Mouse (Mus musculus) ES-Bruce4 (cell line): Measurements from ENCODE around the gene Oas1d. TPM values are rescaled to one million over a fixed set of nuclear protein-coding genes. Genes with fewer than 3 reads are reported as not detected.
"Not testable (repeated sequence)": the region's sequence is repeated elsewhere in the genome, so short reads cannot be mapped to it uniquely, and the experiment has no call there.

Source experiments
- H3K27ac ChIP-seq: 2 replicates; pipeline ENCODE4 v1.5.1; 2012; ENCODE audit warnings: low read length, inconsistent platforms; ENCODE audit not compliant: insufficient read depth
- H3K27me3 ChIP-seq: 2 replicates; pipeline ENCODE4 v1.6.1; 2012; ENCODE audit warnings: mild to moderate bottlenecking, low read length, inconsistent platforms; ENCODE audit not compliant: control insufficient read depth, poor library complexity, insufficient read depth, severe bottlenecking
- H3K36me3 ChIP-seq: 2 replicates; pipeline ENCODE4 v1.6.1; 2012; ENCODE audit warnings: inconsistent platforms, mild to moderate bottlenecking, low read length, moderate library complexity; ENCODE audit not compliant: control insufficient read depth, poor library complexity, insufficient read depth, severe bottlenecking
- H3K4me1 ChIP-seq: one replicate; pipeline ENCODE4 v1.8.1; 2011; ENCODE audit warnings: low read length; ENCODE audit not compliant: control insufficient read depth, insufficient read depth
- H3K4me3 ChIP-seq: 2 replicates; pipeline ENCODE4 v1.5.1; 2011; ENCODE audit warnings: low read depth, mild to moderate bottlenecking, low read length
- H3K9ac ChIP-seq: 2 replicates; pipeline ENCODE4 v1.6.1; 2012; ENCODE audit warnings: low read depth, mild to moderate bottlenecking, inconsistent platforms; ENCODE audit not compliant: poor library complexity, severe bottlenecking
- H3K9me3 ChIP-seq: replicated peaks from 2 replicates; pipeline ENCODE4 v1.6.1; 2012; ENCODE audit warnings: mild to moderate bottlenecking, low read length, inconsistent platforms; ENCODE audit not compliant: control insufficient read depth, poor library complexity, insufficient read depth, severe bottlenecking
- CTCF ChIP-seq: IDR thresholded peaks from one replicate; pipeline ENCODE4 v1.8.1; 2011; ENCODE audit warnings: low read depth, low read length
- EP300 ChIP-seq: IDR thresholded peaks from 2 replicates; pipeline ENCODE4 v1.6.1; 2011; ENCODE audit warnings: low read depth, low read length; ENCODE audit not compliant: insufficient read depth
- POLR2A ChIP-seq: IDR thresholded peaks from one replicate; pipeline ENCODE4 v1.8.1; 2011; ENCODE audit warnings: low read length; ENCODE audit not compliant: insufficient read depth
- polyA plus RNA-seq: library from polyadenylated mRNA; stranded (reverse); fragments of >200 nt; gene quantifications from 2 replicates; pipeline ENCODE4 v1.2.4, GENCODE M21; 2011; ENCODE audit warnings: low read depth; ENCODE audit not compliant: missing spikeins, insufficient read depth, insufficient read length

Oas1d gene
- polyA plus RNA-seq, 1 experiment: 0.45 TPM

DNA sequence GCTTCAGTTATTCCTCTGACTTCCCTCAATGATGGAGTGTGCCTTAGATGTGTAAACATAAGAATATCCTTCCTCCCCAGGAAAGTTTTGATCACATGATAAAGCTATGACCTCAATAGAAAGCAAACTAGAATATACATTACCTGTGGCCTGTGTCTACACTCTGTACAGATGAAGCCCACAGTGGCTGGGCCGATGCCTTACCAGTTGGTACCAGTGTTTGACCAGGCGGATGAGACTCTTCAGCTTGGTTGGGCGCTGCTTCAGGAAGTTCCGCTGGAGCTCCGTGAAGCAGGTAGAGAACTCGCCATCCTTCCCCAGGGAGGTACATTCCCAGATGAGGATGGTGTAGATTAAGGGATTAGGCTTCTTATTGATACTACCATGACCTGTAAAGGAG, 32.7 kb upstream of the Oas1d start:
- not testable (repeated sequence) for H3K4me1 ChIP-seq, H3K36me3 ChIP-seq

DNA sequence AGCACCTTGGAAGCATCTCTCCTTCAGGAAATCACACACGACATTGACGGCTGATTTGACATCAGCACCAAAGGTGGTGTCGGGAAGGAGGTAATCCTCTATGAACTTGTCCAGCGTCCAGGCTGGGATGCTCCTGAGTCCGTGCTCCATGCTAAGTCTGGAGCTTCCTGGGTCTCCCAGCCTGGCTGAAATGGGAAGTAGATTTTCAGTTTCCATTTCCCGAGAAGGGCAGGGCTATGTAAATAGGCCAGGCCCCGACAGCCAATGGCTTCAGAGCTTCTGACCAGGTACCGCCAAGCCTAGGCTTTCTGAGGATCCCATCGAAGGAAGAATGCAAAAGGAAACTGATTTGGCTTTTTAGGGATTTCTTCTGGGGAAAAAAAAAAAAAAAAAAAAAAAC, 26.9 kb upstream of the Oas1d start, which contains the start of gene Oas1g:
Gene Oas1g, minus strand, starts transcription at position 201 of the 400 bp plus-strand sequence.
- H3K4me1 ChIP-seq, H3K27me3 ChIP-seq, H3K9me3 ChIP-seq, H3K36me3 ChIP-seq: not testable (repeated sequence)
- H3K9ac ChIP-seq: peak within 1 kb of the TSS; percentile 9; the same call in 1 of the 2 replicates
- peak within 1 kb of the TSS; percentile 16; the same call in 1 of the 2 replicates for H3K4me3 ChIP-seq
- H3K27ac ChIP-seq: peak within 1 kb of the TSS; percentile 23; the same call in 1 of the 2 replicates

More for the DNA sequence above, 32.7 kb upstream of the Oas1d start:
- H3K27me3 ChIP-seq, H3K4me3 ChIP-seq, H3K9me3 ChIP-seq, H3K27ac ChIP-seq, H3K9ac ChIP-seq: not testable (repeated sequence)

DNA sequence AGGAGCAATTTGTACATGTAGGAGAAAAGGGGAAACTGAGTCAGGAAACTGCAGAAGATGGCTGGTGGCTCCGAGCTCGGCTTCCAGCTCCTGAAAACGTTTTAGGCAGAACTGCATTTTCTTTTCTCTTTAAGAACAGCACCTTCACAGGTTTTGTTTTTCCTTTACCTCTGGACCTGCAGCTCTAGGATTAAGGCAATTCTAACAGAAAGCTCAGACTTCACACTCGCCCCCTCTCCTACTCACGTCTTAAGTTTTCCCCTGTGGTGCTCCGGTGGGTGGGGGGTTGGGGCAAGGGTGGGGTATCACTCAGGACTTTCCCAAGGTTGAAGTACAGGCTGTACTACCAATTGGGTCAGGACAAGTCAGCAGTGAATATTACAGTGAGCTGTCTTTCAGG, 26.5 kb upstream of the Oas1d start:
- H3K4me1 ChIP-seq: no peaks in the 10 kb centered on the region
- TF ChIP-seq EP300: no peak
- no peak for TF ChIP-seq POLR2A
- no peak for TF ChIP-seq CTCF

DNA sequence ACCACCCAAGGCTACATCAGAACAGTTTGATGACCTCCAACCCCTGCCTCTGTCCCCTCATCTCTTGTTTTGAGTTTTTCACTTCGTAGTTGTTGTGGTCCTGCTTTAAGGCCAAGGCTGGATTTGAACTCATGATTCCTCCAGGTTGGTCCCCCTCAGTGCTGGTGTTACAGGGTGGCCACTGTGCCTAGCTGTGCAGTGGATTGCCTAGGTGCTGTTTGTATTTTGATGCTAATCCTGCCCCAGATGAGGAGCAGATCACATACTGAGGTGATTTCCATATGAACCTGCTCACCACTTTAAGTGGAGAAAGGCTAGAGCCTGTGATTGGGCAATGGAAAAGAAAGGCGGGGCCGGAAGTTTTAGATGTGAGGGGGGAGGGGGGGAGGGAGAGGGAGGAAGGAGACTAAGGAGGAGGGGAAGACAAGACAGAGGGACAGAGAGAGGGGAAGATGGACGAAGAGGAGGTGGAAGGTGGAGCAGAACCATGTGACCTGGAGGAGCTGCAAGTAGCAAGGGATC, 26.0 kb upstream of the Oas1d start:
- peaks cover 14% of the 10 kb centered on the region for H3K9me3 ChIP-seq
- H3K9ac ChIP-seq: 0 out of 2 replicates have a peak overlapping the region, but pooled peaks have one; percentile 38
- H3K4me1 ChIP-seq, H3K27me3 ChIP-seq, H3K36me3 ChIP-seq: not testable (repeated sequence)
- peak overlapping the region; percentile 23; the same call in 1 of the 2 replicates for H3K27ac ChIP-seq
- peak overlapping the region; percentile 75 for H3K4me3 ChIP-seq
- TF ChIP-seq POLR2A: peak; percentile 27

More for the DNA sequence above, 26.5 kb upstream of the Oas1d start:
- H3K4me3 ChIP-seq: no peak overlapping the region; the same call in 1 of the 2 replicates
- H3K9me3 ChIP-seq: peaks cover 9% of the 10 kb centered on the region
- peak overlapping the region; percentile 23; the same call in 1 of the 2 replicates for H3K27ac ChIP-seq
- no peaks in the 10 kb centered on the region for H3K27me3 ChIP-seq
- H3K9ac ChIP-seq: no peak overlapping the region
- no peaks in the 10 kb centered on the region for H3K36me3 ChIP-seq

DNA sequence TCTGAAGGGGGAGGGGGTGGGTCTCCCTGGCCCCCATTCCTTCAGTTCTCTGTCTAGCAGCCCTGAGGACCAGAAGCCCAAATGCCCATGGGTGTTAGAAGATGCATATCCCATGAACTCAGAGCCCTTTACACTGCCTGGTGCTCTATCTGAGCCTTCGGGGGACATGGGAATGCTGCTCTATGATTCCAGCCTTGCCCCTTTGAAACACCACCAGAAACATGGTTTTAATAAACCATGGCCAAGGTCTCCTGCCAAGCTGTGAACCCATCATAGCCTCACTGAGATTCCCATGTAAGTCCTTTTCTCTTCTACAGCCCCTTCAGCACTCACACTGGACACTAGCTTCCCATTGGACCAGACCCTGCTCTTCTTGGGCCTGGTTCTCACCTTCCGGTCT, 24.3 kb upstream of the Oas1d start:
- H3K27ac ChIP-seq: no peak overlapping the region
- H3K36me3 ChIP-seq: no peaks in the 10 kb centered on the region
- H3K4me3 ChIP-seq: no peak overlapping the region
- no peak overlapping the region for H3K9ac ChIP-seq
- no peaks in the 10 kb centered on the region for H3K27me3 ChIP-seq
- no peak for TF ChIP-seq EP300
- no peak for TF ChIP-seq CTCF
- H3K9me3 ChIP-seq: peaks cover 14% of the 10 kb centered on the region
- H3K4me1 ChIP-seq: no peaks in the 10 kb centered on the region

DNA sequence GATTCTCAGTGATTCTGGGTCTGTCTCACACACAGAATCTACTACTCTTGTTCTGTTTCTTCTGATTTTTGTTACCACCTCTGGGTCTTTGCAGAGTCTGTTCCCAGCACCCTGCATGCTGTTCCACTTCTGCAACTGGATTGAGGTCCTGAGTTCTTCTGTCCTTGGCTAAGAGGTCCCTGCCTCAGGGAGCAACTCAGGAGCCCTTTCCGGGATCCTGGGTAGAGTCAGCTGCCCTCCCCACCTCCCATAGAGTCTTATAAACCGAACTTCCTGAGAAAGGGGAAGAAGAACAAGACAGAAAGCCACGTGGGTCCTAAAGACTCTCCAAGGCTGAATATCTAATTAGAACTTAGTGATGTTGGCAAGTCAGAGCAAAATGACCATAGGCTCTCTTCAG, 23.3 kb upstream of the Oas1d start:
- Histone ChIP-seq H3K9ac (no peak overlapping the region), H3K27ac (no peak overlapping the region), H3K27me3 (no peaks in the 10 kb centered on the region), H3K36me3 (no peaks in the 10 kb centered on the region), H3K9me3 (peaks cover 14% of the 10 kb centered on the region), H3K4me1 (no peaks in the 10 kb centered on the region), H3K4me3 (no peak overlapping the region)
- TF ChIP-seq POLR2A (no peak), CTCF (no peak), EP300 (no peak)

DNA sequence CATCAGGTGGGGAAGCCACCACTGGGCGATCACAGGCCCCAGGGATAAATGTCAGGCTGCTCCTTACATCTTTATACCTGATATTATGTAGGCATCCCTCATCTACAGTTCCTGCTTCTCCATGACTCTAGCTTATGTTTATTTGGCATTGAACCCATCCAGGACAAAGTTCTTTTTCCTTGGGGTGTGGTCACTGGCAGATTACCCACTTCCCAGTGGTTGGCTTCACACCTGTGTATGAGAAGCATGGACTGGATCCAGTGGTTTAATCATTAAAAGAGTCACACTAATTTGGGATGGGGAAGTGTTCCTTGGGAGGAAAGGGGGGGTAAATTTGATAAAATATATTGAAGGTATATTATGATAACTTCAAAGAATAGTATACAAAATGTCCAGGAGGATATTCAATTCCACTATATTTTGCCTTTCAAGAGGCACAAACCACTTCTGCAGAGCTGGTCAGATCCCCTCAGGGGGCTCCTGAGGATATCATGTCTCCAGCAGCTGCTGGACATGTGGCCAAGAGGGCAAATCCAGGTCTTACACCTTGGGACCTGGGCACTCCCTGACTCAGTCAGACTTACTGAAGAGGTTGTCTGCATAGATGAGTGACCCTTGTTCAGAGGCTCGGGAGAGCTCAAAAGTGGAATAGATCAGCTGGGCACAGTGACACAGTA, 22.6 kb upstream of the Oas1d start:
- not testable (repeated sequence) for H3K4me3 ChIP-seq, H3K4me1 ChIP-seq, H3K27me3 ChIP-seq, H3K27ac ChIP-seq, H3K9ac ChIP-seq, H3K36me3 ChIP-seq
- peaks cover 14% of the 10 kb centered on the region for H3K9me3 ChIP-seq
